Mouse (Mus musculus) c-Kit-negative CD71-positive TER-119-positive erythroid progenitor cells, embryonic 14.5 days (primary cell): ENCODE measurements around the gene Rbms3.

Experiments used
- DNase-seq: peaks from one replicate; pipeline ENCODE4 v3.0.0-alpha.2; 2013; ENCODE audit warnings: low read depth, low spot score

Rbms3 gene

GRCm38 (mm10) chr9:117048641-117049040, 581.1 kb downstream of the Rbms3 start:
- no peak for DNase-seq

- DNase-seq: no peak
Measured at GRCm38 (mm10) chr9:117041993-117042366, 587.7 kb downstream of the Rbms3 start.

GRCm38 (mm10) chr9:117041291-117041992, 588.3 kb downstream of the Rbms3 start:
- DNase-seq: no peak

- DNase-seq: no peak
Measured at GRCm38 (mm10) chr9:117039941-117040453, 589.7 kb downstream of the Rbms3 start.

- DNase-seq: no peak
Measured at GRCm38 (mm10) chr9:117032690-117033089, 597.0 kb downstream of the Rbms3 start.

- no peak for DNase-seq
Measured at GRCm38 (mm10) chr9:117031237-117031636, 598.5 kb downstream of the Rbms3 start.

- no peak for DNase-seq
Measured at GRCm38 (mm10) chr9:117030837-117031236, 598.9 kb downstream of the Rbms3 start.

GRCm38 (mm10) chr9:117029953-117030352, 599.8 kb downstream of the Rbms3 start:
- no peak for DNase-seq

GRCm38 (mm10) chr9:117028586-117028985, 601.1 kb downstream of the Rbms3 start:
- DNase-seq: no peak

GRCm38 (mm10) chr9:117022086-117022485, 607.6 kb downstream of the Rbms3 start:
- no peak for DNase-seq

- DNase-seq: no peak
Measured at GRCm38 (mm10) chr9:117021506-117021905, 608.2 kb downstream of the Rbms3 start.

- no peak for DNase-seq
Measured at GRCm38 (mm10) chr9:117020216-117020615, 609.5 kb downstream of the Rbms3 start.

- no peak for DNase-seq
Measured at GRCm38 (mm10) chr9:117018741-117019163, 611.0 kb downstream of the Rbms3 start.

GRCm38 (mm10) chr9:117018301-117018700, 611.4 kb downstream of the Rbms3 start:
- DNase-seq: no peak

GRCm38 (mm10) chr9:117016605-117017319, 613.0 kb downstream of the Rbms3 start:
- DNase-seq: no peak

GRCm38 (mm10) chr9:117013386-117013785, 616.3 kb downstream of the Rbms3 start:
- DNase-seq: no peak

- DNase-seq: no peak
Measured at GRCm38 (mm10) chr9:117010801-117011200, 618.9 kb downstream of the Rbms3 start.

GRCm38 (mm10) chr9:117008194-117008593, 621.5 kb downstream of the Rbms3 start:
- no peak for DNase-seq

- DNase-seq: no peak
Measured at GRCm38 (mm10) chr9:117002083-117002482, 627.6 kb downstream of the Rbms3 start.

GRCm38 (mm10) chr9:116999186-116999585, 630.5 kb downstream of the Rbms3 start:
- no peak for DNase-seq

GRCm38 (mm10) chr9:116990321-116990720, 639.4 kb downstream of the Rbms3 start:
- DNase-seq: no peak

- no peak for DNase-seq
Measured at GRCm38 (mm10) chr9:116980801-116981200, 648.9 kb downstream of the Rbms3 start.

GRCm38 (mm10) chr9:116977428-116977827, 652.3 kb downstream of the Rbms3 start:
- no peak for DNase-seq
